Mouse (Mus musculus) left cerebral cortex, adult 11 months (tissue): ENCODE results near the gene Itpk1.
A peak's percentile ranks its signal among the peaks of the same experiment; 100 is the strongest.

Experiments used
- DNase-seq: peaks from one replicate; pipeline ENCODE4 v3.0.0; 2022; ENCODE audit warnings: low spot score

Gene Itpk1

GRCm38 (mm10) chr12:102713153-102713865 is 8.6 kb upstream of the Itpk1 start:
- DNase-seq, result no peak

DNA sequence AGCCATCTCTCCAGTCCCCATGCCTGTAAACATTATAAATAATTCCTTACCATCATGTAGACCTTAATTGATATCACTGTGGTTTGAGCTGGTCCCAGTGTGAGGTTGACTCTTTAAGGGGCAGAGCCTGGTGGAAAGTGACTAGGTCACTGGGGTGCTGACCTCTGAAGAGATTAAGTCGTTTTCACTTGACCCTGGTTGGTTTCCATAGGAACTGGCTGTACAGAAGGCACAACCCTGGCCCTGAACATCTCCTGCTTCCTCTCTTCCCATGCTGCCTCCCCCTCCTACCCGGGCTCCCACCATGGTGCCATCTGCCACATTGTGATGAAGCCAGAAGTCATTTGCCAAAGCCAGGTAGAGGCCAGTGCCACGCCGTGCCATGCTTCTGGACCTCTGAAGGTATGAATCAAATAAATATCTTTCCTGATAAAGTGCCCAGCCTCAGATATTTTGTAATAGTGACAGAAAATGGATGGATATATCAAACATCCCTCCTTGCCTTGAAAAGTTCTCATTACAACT is 6.2 kb upstream of the Itpk1 start:
- DNase-seq, result no peak

DNA sequence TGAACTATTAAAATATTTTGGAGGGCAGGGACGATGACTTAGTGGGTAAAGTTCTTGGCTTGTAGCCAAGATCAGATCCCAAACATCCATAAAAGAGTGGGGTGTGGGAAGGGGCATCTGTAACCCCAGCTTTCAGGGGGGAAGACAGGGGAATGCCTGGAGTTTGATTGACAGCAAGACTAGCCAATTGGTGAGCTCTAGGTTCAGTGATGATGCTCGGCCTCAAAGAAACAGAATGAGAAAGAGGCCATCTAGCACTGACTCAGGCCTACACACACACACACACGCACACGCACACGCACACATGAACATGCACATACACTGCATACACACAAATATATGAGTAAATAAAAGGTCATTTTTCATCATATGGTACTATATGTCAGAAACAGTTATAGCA is 5.2 kb upstream of the Itpk1 start:
- no peak for DNase-seq

DNA sequence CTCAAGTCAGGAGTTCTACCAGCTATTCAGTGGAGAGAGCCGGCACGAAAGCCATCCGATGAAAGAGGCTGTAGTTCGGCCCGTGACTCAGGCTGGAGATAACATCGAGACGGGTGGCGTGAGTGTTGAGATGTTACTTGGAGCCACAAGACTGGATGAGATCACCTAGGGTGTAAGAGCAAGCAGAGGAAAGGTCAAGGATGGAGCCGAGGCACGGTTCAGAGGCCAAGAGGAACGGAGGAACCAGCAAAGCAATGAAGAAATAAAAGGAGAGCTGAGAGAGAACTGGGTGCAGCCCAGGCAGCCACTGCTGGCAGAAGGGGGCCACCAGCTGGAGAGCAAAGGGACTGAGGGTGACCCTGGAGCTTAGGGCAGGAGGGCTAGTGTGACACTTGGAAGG is 3.5 kb upstream of the Itpk1 start:
- DNase-seq, result no peak

DNA sequence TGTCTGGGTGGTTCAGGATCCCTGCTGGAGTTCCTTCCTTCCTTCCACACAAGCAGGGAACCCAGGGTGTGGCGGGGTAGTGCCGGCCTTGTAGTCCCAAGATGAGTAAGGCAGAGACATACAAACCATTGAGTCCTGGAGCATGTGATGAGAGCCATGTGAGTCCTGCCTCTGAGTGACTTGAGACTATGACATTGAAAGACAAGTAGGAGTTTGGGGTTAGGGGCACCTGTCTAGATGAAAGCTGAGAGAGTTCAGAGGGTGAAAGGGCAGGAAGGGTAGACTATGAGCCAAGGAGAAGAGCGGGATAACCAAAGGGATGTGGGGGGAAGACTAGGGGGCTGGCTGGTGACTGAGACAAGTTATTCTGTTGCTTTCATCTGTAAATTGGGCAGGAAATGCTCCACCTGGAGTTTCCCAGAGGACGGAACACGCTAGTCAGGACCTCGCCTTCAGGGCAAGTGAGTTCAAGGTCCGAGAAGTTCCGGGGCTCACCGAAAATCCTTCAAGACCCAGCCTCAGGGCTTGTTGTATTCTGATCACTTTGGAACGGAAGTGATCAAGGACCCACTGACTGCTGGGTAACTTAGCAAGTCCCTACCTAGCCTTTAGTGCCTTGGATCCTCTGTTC is 2.2 kb upstream of the Itpk1 start:
- no peak for DNase-seq

DNA sequence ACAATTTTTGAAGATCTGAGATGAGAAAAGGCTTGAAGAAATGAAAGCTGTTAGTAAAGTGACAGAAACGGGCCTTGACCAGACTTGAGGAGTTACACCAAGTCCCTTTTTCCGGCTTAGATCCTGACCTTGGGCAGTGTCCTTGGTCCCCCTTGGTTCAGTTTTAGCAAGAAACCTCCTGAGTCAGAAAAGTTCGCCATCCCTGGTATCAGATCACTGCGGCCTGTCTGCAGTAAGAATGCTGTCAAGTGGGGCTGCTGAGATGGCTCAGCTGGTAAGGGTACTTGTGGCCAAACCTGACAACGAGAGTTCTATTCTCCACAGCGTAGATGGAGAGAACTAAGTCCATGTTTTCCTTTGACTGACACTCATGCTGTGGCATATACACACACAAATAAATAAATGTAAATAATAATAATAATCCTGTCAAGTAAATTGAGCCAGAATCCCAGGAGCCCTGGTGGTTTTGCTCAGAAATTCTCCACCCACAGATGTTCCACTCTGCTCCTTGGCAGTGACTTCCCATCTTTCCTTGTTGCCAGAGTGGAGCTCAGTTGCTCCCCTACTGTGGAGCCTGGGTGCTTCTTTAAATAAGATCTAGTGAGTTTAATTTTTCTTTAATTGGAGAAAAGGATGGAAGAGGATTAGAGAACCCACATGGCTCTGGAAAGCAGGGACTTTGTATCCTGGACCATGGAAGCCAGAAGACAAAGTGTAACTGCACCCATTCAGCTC is 1.3 kb upstream of the Itpk1 start:
- no peak for DNase-seq

GRCm38 (mm10) chr12:102705216-102705871 is 614 bp upstream of the Itpk1 start:
- DNase-seq, result peak; percentile 83

- no peak for DNase-seq
Observed at GRCm38 (mm10) chr12:102703921-102704408, 765 bp downstream of the Itpk1 start.

- DNase-seq, result no peak
Observed at GRCm38 (mm10) chr12:102703441-102703840, 1.3 kb downstream of the Itpk1 start.

GRCm38 (mm10) chr12:102703111-102703412 is 1.7 kb downstream of the Itpk1 start:
- no peak for DNase-seq

GRCm38 (mm10) chr12:102702356-102703110 is 2.2 kb downstream of the Itpk1 start:
- DNase-seq, result no peak

- no peak for DNase-seq
Observed at GRCm38 (mm10) chr12:102701691-102702207, 3.0 kb downstream of the Itpk1 start.

- no peak for DNase-seq
Observed at GRCm38 (mm10) chr12:102700453-102700852, 4.3 kb downstream of the Itpk1 start.

DNA sequence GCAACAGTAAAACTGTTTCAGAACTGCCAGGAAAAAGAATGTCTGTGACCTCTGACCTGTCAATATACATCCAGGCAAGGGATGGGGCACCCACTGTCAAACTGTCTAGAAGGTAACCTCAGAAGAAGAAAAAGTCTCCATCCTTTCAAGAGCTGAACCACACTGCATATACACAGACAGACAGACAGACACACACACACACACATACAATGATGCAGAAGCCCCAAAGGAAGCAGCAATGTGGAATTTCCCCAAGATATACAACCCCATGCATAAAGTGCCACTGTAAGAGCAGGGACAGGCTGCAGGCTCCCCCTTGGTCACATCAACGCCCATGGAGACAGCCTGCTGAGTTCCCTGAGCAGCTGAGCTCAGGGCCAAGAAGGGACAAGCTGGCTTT is 5.6 kb downstream of the Itpk1 start:
- DNase-seq, result no peak

DNA sequence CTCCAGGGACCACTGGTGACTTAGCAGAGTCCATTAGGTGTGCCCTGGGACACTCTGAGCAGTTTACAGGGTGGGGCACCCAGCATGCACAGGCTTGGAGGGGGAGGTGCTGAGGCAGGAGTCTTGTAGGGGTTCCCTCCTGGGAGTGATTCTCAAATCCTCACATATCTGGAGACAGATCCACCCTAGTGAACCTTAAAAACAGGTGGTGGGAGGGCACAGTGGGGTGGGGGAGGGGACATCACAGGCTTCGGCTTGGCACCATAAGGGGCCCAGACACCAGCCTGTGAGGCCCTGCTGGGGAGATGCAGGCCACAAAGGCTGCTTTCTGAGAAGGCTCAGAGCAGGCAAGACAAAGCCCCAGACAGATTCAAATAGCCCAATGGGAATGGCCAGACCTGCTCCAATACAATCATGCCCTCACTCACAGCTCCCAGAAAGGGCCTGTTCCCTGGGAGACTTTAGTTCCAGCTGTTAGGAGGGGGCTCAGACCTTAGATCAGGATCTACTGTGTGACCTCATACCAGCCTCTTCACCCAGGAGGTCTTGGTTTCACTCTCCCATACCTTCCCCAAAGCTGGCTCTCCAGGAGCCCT is 6.5 kb downstream of the Itpk1 start:
- no peak for DNase-seq

GRCm38 (mm10) chr12:102697381-102697780 is 7.3 kb downstream of the Itpk1 start:
- no peak for DNase-seq

DNA sequence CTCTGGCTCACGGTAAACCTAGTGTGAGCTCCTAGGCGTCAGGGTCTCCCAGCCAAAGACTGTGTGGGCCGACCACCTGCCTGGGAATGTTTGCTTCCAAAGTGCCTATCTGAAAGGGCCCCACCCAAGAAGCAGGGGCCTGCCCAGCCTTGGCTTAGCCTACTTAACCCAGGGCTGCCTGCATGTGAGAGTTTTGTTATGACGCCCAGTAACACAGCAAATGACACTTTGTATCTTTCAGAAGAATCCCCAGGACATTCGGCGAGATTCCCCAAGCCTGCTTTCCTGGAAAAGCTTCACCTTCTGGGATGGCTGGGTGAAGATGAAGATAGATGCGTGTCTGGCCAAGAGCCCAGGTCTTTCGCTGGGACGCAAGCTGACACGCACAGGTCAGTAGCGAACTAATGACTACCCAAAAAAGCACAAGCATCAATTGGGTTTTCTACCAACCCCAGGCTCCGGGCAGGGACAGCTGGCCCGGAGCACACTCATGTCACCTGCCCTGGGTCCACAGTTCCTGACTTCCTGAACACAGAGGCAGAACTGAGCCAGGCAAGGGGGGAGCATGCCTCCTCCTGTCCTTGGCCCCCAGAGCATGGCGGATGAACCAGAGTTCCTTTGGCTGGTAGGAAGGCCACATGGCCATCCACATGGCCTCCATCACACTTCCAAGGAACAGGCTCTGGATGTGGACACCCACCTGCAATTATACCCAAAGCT is 7.9 kb downstream of the Itpk1 start:
- no peak for DNase-seq

DNA sequence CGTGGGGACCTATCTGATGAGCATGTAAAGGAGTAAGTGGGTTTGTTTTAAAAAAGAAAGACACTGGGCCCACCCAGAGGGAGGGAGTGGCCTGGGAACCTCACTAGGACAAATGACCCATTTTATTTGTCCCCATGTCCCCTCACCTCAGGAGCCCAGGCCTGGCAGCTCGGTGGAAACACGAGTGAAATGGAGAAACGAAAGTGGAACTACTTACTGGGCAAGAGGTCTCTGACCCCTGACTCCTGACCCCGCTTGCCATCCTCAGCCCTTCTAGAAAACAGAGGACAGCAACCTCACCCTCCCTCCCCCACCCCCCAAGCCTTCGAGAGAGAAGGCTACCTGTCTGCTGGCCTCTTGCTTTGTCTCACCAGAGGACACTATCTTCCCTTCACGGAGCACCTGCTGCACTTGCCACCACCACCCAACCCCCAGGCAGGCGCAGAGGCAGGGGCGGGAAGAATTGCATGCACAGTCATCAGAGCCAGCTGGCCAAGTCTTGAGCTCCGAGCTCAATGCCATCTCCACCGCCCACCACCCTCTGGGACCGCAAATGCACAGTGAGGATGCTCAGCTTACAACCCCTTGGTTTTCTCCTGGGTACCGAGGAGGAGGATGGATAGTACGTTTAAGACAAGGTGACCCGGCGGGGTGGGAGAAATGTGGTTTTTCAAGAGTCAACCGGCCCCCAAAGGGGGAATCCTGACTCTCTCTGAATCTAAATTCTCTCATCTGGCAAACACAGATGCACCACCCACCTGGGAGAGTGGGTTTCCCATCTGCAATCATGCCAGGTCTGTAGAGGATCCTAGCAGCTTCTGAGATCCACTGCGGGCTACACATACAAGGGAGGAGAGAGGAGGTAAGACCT is 9.1 kb downstream of the Itpk1 start:
- DNase-seq, result peak; percentile 67

- no peak for DNase-seq
Observed at GRCm38 (mm10) chr12:102691761-102692160, 13.0 kb downstream of the Itpk1 start.
